Mouse (Mus musculus): Measurements from ENCODE around the gene Slc6a5.

Slc6a5 gene

GRCm38 (mm10) chr7:49909850-49910249 lies at the start of gene Slc6a5:
TSS of gene Slc6a5 (plus strand) at chr7:49910146.
- DNase-seq, result no peak

DNA sequence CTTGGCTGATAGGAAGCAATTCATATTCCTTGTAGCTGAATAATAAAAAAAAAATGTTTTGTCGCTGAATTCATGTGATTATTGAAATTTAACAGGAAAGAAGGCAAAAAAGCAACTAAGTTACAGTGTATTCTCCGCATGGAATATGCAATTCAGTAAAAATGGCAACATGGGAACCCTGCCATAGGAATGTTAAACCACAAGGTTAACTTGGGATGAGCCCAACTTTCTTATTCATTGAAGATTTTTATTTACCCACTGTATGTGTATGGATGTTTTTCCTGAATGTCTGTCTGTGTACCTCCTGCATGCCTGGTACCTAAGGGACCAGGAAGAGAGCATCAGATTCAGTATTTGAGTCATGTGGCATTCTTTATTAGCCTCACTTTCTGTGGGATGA lies 48.8 kb upstream of the Slc6a5 start:
- DNase-seq, result no peak

DNA sequence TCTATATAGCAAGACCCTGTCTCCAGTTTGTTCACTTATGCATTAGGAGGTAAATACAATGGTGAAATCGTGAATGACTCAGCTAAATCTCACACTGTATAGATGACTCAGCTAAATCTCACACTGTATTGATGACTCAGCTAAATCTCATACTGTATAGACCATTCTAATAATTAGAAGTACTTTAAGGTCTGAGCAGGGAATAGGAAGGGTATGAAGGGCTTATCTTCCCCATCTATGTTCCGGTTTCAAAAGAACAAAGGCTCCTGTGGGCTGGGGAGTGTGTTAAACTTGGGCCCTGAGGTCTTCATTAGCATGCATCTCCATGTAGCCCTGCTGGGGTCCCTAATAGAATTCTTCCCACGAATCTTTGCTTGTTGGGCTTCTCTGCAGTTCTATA lies 46.2 kb upstream of the Slc6a5 start:
- no peak for DNase-seq

- DNase-seq, result no peak
Observed at GRCm38 (mm10) chr7:49869656-49870055, 40.3 kb upstream of the Slc6a5 start.

GRCm38 (mm10) chr7:49870276-49870675 lies 39.7 kb upstream of the Slc6a5 start:
- no peak for DNase-seq

GRCm38 (mm10) chr7:49877307-49877706 lies 32.6 kb upstream of the Slc6a5 start:
- DNase-seq, result no peak

DNA sequence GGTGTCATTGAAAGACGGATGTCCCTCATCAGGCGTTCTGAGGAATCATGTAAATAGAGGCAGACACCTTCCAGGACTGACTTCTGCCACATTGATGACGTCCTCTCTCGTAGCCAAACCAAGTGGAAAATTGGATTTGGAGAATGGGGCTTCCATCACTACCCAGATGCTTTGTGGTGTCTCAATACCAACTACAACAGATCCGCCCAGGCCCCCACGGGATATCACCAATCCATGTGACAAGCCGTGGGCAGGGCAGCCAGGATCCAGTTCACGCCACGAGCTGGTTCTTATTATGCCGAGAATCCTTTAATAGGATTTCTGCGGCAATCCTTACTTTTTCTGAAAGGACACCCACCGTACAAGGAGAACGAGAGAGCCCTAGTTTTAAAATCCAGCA lies 30.9 kb upstream of the Slc6a5 start:
- no peak for DNase-seq

DNA sequence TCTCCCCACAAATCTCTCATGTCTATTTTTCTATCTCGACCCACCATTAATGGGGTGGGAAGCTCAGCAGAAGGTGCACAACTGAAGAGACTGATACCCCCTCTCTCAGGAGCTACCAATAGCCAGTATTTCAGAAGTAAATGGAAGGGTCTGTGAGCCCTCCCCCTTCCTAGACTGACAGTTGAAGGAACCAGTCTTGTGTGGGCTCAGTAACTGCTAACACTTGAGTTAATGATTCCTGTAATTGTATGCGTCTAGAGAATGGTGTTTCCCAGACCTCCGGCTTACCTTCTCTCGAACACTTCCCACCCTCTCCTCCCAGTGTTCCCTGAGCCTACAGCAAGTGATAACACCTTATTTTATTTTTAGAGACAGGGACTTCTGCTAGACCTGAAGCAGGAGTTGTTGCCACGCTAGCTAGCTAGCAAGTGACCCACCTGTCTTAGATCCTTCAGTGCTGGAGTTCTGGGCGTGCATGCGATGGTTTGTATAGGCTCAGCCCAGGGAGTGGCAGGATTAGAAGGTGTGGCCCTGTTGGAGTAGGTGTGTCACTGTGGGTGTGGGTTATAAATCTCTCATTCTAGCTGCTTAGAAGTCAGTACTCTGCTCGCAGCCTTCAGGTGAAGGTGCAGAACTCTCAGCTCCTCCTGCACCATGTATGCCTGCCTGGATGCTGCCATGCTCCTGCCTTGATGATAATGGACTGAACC lies 29.8 kb upstream of the Slc6a5 start:
- no peak for DNase-seq

DNA sequence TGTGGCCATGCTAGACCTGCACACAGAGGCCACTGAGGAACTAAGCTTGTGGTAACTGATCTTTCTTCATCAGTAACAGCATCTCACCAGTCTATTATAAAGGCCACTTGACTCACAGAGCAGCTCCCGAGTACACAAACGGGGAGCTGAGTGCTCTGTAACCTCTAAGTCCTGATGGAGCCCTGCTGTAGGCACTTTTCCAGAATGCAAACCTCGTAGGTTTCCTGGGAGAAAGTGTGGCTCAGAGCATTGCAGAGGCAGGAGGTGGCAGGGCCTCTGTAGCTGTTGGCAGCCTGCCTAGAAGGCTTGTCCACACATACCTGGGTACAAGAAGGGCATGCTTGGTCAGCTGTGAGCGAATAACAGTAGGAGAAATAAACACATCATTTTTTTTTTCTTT lies 27.7 kb upstream of the Slc6a5 start:
- DNase-seq, result no peak

DNA sequence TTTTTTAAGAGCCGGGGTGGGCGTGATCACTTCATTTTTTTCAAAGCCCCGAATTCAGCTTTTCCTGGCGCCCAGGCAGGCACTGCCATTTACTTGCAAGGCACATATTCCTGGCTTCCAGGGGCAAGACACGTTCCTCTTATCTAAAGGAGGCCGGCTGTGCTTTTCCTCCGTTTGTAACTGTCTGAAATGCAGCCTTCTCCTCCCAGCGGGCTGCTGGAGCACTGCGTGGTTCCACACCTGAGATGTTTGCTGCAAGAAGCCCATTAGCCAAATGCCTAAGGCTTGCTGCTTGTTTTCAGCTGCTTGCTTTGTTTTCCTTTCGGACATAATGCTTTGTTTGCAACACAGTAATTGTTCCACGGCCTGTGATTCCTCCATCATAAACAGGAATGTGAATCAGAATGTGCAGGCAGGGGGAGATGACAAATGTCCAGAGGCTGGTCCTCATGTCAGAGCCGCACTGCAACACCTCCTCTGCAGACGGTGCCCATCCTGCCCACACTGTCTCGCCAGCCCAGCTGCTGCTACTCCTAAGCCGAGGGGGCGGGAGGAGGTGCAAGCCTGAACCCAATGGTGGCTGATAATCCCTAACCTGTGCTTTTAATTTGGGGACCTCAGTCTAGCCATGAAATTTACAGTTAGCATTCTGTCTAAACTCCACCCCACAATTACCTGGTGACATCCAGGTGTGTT lies 27.1 kb upstream of the Slc6a5 start:
- no peak for DNase-seq

DNA sequence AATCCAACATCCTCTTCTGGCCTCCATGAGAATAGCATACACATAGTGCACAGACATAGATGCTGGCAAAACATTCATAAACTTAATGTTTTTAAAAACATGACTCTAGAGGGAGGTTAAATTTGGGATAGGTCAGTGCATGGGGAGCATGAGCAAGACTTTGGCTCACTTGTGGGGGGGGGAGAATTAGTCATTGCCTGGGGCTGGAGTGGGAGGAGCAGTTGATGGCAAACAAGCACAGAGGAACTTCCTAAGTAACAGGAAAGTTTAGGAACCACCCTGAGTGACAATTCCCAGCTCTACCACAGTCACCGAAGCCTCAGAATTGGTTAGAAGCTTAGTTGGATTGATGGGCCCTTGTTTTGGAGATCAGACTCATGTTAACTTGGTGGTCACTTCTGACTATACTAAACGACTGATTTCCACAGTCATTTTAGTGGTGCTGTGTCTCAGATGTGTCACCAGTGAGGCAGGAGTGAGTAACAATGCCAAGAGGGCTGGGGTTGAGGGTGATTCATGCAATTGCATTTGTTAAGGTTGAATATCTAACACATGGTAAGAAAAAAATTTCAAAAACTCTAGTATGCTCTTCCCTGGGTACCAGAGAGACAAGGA lies 22.1 kb upstream of the Slc6a5 start:
- no peak for DNase-seq

DNA sequence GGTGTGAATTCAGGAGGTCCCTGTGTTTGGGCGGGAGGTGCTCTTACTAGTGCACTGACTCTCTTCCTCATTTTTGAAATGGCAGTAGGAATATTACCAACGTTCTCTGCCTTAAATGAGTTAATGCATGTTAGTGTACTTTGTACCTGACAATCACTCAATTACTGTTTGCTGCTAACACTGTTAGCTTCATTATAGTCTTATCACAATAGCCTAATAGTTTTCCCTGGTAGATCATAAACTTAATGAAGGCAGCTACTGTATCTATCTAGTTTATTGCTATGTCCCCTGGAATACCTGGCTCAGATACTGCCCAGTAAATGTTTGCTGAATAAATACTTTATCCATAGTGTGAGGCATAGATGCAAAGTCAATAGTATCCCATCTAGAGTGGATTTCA lies 15.2 kb upstream of the Slc6a5 start:
- DNase-seq, result no peak

GRCm38 (mm10) chr7:49895296-49895695 lies 14.7 kb upstream of the Slc6a5 start:
- DNase-seq, result no peak

- DNase-seq, result no peak
Observed at GRCm38 (mm10) chr7:49902003-49902552, 7.9 kb upstream of the Slc6a5 start.

- DNase-seq, result no peak
Observed at GRCm38 (mm10) chr7:49907191-49908171, 2.5 kb upstream of the Slc6a5 start.

DNA sequence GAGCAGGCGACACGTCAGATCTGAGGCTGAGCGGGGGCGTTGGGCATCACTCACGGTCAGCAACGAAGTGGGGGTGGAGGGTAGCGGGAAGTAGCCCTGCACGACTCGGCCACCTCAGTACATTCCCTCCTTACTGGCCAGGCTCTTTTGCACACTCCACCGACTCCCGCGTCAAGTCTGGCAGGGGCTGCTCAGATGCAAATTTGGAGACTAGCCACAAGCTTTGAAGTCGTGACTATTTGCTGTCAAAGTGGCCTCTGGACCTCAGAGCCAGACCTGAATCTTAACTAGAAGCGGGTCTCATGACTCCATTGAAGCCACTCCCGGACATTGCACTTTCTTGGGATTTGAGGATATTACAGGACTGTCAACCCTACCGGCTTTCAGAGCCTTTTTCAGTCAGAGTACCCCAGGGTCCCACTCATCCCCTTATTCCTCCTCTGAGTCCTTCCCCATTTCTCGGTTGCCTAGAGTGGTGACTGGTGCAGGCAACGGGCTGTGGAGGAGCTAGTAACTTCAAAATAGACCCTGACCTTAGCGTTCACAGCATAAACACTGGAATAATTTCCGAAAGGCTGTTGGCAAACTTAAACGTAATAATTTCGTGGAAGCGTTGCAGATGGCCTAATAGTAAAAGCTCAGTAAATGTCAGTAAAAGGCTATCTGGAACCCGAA lies 1.6 kb upstream of the Slc6a5 start:
- no peak for DNase-seq

DNA sequence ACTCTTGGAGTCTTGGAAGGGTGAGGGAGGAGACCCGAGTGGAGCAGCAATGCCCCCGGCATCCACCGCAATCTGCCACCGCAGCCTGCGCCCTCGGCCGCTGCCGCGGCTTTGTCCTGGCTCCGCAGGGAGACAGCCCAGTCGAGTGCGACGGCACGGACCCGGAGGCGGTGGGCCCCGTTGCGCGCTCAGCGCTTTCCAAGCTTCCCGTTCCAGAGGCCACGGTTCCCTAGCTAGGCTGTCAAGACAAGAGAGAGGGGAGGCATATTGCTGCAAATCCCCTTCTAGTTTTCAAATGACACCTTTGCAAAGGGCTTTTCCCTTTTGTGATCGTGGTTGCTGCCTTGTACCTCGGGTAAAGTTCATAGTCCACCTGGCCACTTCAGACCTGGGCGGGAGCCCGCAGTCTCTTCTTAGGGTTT lies 945 bp upstream of the Slc6a5 start:
- DNase-seq, result no peak

DNA sequence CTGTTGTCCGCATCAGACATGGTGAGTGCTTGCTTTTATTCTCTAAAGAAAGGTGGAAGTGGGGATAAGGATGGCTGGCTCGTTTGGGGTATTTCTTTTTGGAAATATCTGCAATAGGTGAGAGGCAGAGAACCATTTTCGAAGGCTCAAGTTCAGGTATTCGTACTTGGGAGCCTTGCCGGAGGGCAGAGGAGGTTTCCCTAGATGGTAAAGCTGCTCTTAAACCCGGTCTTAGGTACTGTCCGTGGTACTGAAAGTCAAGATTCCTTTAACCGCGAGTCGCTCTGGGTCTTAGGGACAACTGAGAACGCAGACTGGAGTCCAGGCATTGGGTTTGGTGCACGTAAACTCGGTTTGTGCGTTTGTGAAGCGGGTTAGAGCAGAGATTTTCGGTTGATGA lies 415 bp downstream of the Slc6a5 start:
- no peak for DNase-seq

- no peak for DNase-seq
Observed at GRCm38 (mm10) chr7:49911147-49911946, 1.4 kb downstream of the Slc6a5 start.

- no peak for DNase-seq
Observed at GRCm38 (mm10) chr7:49911947-49912262, 2.0 kb downstream of the Slc6a5 start.

DNA sequence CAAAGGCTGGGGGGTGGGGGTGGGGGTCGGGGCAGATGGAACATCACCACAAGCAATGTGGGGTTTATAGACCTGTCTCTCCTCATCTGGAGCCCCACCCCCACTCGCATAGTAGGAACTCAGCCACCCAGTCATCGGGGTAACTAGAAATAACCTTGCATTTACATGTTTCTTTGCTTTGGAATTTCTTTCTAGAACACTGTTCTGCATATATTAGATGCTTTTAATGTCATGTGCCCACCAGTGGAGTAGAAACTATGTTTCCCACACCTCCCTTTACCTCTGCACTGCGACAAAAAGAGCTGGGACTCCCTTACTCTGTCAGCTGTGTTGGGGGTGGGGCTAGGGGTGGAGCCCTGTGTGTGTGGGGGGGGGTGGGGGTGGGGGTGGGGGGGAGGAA lies 3.2 kb downstream of the Slc6a5 start:
- DNase-seq, result no peak

Data from cerebellum, adult 11-12 months (tissue).